Comparison of ENCODE assay signal across 9 mouse cellular contexts in genomic region chr3:108328441-108328841, GRCm38 (mm10). TPM values are rescaled to one million over a fixed set of nuclear protein-coding genes. Genes with fewer than 3 reads are reported as not detected.
DNase-seq lines count a peak whose midpoint lies in the region; ATAC-seq and TF ChIP-seq lines count a peak whose summit lies in the region.
"Had no signal": no experiment of that assay in that cellular context is flagged by ENCODE, and none has a peak within 500 bp of the region (broad histone marks: within the 10 kb centered on the region; RNA-seq: fewer than 3 reads in every experiment).

No protein-coding gene starts in this region.

- peak; percentile 63 for ATAC-seq in midbrain, embryonic 13.5 days
- no peak for ATAC-seq in midbrain, embryonic 11.5 days (ENCODE audit: low FRiP score)
- ATAC-seq in lung, embryonic 15.5 days (ENCODE audit: borderline replicate concordance, extremely low read depth, low FRiP score, low TSS enrichment) = peak; percentile 50

- WGBS in midbrain, embryonic 13.5 days = 69% methylated on average over 9 of the region's 9 CpGs
- WGBS in midbrain, embryonic 11.5 days = 77% methylated on average over 9 of the region's 9 CpGs
- 12% methylated on average over 9 of the region's 9 CpGs for WGBS in lung, embryonic 15.5 days
- 33% methylated on average over 9 of the region's 9 CpGs for WGBS in spleen, adult 2 months

- DNase-seq in midbrain, embryonic 11.5 days (ENCODE audit: low spot score, missing footprints) = no peak
- DNase-seq in cerebellum, postnatal 36 days = peak; percentile 37 to 54
- DNase-seq in heart, adult 18-20 months = peak; percentile 59 to 72
- peak; percentile 14 for DNase-seq in kidney, adult 11 months
- DNase-seq in spleen, adult 2 months (ENCODE audit: low read depth in 1 of 2, low spot score in 2 of 2) = no peak
- no peak for DNase-seq in liver

- H3K27ac ChIP-seq in midbrain, embryonic 13.5 days = peak overlapping the region; percentile 71; the same call in 1 of the 2 replicates
- H3K27ac ChIP-seq in midbrain, embryonic 11.5 days (ENCODE audit: low read depth, low read length) = no peak overlapping the region
- H3K27ac ChIP-seq in lung, embryonic 15.5 days = peak overlapping the region; percentile 94
- H3K27ac ChIP-seq in spleen, adult 2 months (ENCODE audit: insufficient read depth, low read length) = peak overlapping the region; percentile 12; the same call in 1 of the 2 replicates

- H3K4me2 ChIP-seq in midbrain, embryonic 13.5 days (replicated peaks) = no peak overlapping the region
- H3K4me2 ChIP-seq in midbrain, embryonic 11.5 days = no peak overlapping the region
- peak overlapping the region; percentile 30 for H3K4me2 ChIP-seq in lung, embryonic 15.5 days

- H3K9me3 ChIP-seq in midbrain, embryonic 13.5 days = no peaks in the 10 kb centered on the region
- no peaks in the 10 kb centered on the region for H3K9me3 ChIP-seq in midbrain, embryonic 11.5 days (ENCODE audit: control insufficient read depth, low read length)
- no peaks in the 10 kb centered on the region for H3K9me3 ChIP-seq in lung, embryonic 15.5 days

- H3K27me3 ChIP-seq in midbrain, embryonic 13.5 days = no peaks in the 10 kb centered on the region
- H3K27me3 ChIP-seq in midbrain, embryonic 11.5 days (ENCODE audit: control insufficient read depth, insufficient read depth, low read length) = no peaks in the 10 kb centered on the region
- H3K27me3 ChIP-seq in lung, embryonic 15.5 days = no peaks in the 10 kb centered on the region
- no peaks in the 10 kb centered on the region for H3K27me3 ChIP-seq in spleen, adult 2 months (ENCODE audit: control insufficient read depth, insufficient read depth, low read length)

- no peaks in the 10 kb centered on the region for H3K4me1 ChIP-seq in midbrain, embryonic 13.5 days (replicated peaks)
- no peaks in the 10 kb centered on the region for H3K4me1 ChIP-seq in midbrain, embryonic 11.5 days (ENCODE audit: control insufficient read depth, insufficient read depth, low read length)
- peaks cover 41% of the 10 kb centered on the region for H3K4me1 ChIP-seq in lung, embryonic 15.5 days
- no peaks in the 10 kb centered on the region for H3K4me1 ChIP-seq in spleen, adult 2 months (ENCODE audit: control insufficient read depth, insufficient read depth, insufficient read length)

- H3K9ac ChIP-seq in midbrain, embryonic 13.5 days (replicated peaks) = no peak overlapping the region
- H3K9ac ChIP-seq in midbrain, embryonic 11.5 days (ENCODE audit: low read length) = no peak overlapping the region
- no peak overlapping the region for H3K9ac ChIP-seq in lung, embryonic 15.5 days

- TF ChIP-seq CTCF in spleen, adult 2 months (IDR thresholded peaks at IDR 0.05; ENCODE audit: extremely low read depth, insufficient read depth, insufficient read length, insufficient replicate concordance) = no peak

- peaks cover 78% of the 10 kb centered on the region for H3K36me3 ChIP-seq in midbrain, embryonic 13.5 days
- peaks cover 6% of the 10 kb centered on the region; the same call in 1 of the 2 replicates for H3K36me3 ChIP-seq in midbrain, embryonic 11.5 days (ENCODE audit: control insufficient read depth, insufficient read depth, low read length)
- peaks cover 19% of the 10 kb centered on the region for H3K36me3 ChIP-seq in lung, embryonic 15.5 days
- H3K36me3 ChIP-seq in spleen, adult 2 months (ENCODE audit: control insufficient read depth, insufficient read depth, low read length) = no peaks in the 10 kb centered on the region

- TF ChIP-seq POLR2A in spleen, adult 2 months (IDR thresholded peaks at IDR 0.05; ENCODE audit: low read depth, low read length) = no peak

- no peak overlapping the region for H3K4me3 ChIP-seq in midbrain, embryonic 13.5 days (replicated peaks)
- H3K4me3 ChIP-seq in midbrain, embryonic 11.5 days (ENCODE audit: low read depth, low read length) = no peak overlapping the region
- H3K4me3 ChIP-seq in lung, embryonic 15.5 days = no peak overlapping the region
- no peak overlapping the region for H3K4me3 ChIP-seq in spleen, adult 2 months (ENCODE audit: extremely low read depth, insufficient read depth, insufficient read length)

RNA-seq across cellular contexts. Expression of gene Mybphl, which starts 36.3 kb away (rescaled TPM):
- not detected in 2 replicates for polyA plus RNA-seq in midbrain, embryonic 13.5 days (2015; fragmentation: Nextera tagmentation; extraction: Ambion mirVana)
- polyA plus RNA-seq in midbrain, embryonic 11.5 days (2014; fragmentation: Nextera tagmentation; extraction: Ambion mirVana) = 0.12 TPM in 1 of 2 replicates, not detected in the other
- 10 to 100 TPM; 49.7 to 55.1 TPM for total RNA-seq in heart, adult 18-20 months (2021)
- polyA plus RNA-seq in lung, embryonic 15.5 days (2015; fragmentation: Nextera tagmentation; extraction: Ambion mirVana) = 2.8 and 9.3 TPM in 2 replicates
- polyA plus RNA-seq in spleen, adult 2 months (2012; rRNA removed) = 0.15 and 0.28 TPM in 2 replicates
- polyA plus RNA-seq: large intestine, adult 2 months had no signal

RNA-seq across cellular contexts. Expression of gene Sort1, which starts 44.6 kb away (rescaled TPM):
- polyA plus RNA-seq in midbrain, embryonic 13.5 days (2015; fragmentation: Nextera tagmentation; extraction: Ambion mirVana) = 14.9 and 18.3 TPM in 2 replicates
- 27.0 and 27.1 TPM in 2 replicates for polyA plus RNA-seq in midbrain, embryonic 11.5 days (2014; fragmentation: Nextera tagmentation; extraction: Ambion mirVana)
- total RNA-seq in heart, adult 18-20 months (2021) = 10 to 100 TPM; 18.1 to 25.7 TPM
- 24.8 and 28.0 TPM in 2 replicates for polyA plus RNA-seq in lung, embryonic 15.5 days (2015; fragmentation: Nextera tagmentation; extraction: Ambion mirVana)
- polyA plus RNA-seq in spleen, adult 2 months (2012; rRNA removed) = 10.7 and 11.4 TPM in 2 replicates

RNA-seq across cellular contexts. Expression of gene Psrc1, which starts 55.2 kb away (rescaled TPM):
- polyA plus RNA-seq in midbrain, embryonic 13.5 days (2015; fragmentation: Nextera tagmentation; extraction: Ambion mirVana) = 23.7 and 25.4 TPM in 2 replicates
- polyA plus RNA-seq in midbrain, embryonic 11.5 days (2014; fragmentation: Nextera tagmentation; extraction: Ambion mirVana) = 59.3 and 68.1 TPM in 2 replicates
- total RNA-seq in heart, adult 18-20 months (2021) = under 1 TPM in 1 of 2 experiments, not detected in 1; 0.33 TPM
- polyA plus RNA-seq in lung, embryonic 15.5 days (2015; fragmentation: Nextera tagmentation; extraction: Ambion mirVana) = 79.8 and 81.5 TPM in 2 replicates
- 5.4 and 6.1 TPM in 2 replicates for polyA plus RNA-seq in spleen, adult 2 months (2012; rRNA removed)

Comparison
In these comparisons a context has a peak if more than half of its experiments do, and no peak if none do; other contexts are left out.
1. DNase-seq: peak in cerebellum, postnatal 36 days (2 of 2), heart, adult 18-20 months (2 of 2) and kidney, adult 11 months (single experiment); none in midbrain, embryonic 11.5 days (single experiment), spleen, adult 2 months (0 of 2) and liver (single experiment).